Mouse (Mus musculus) thymus, postnatal 14 days (tissue): Measurements from ENCODE around the gene Pkp2.

Experiments
- DNase-seq: peaks from one replicate; pipeline ENCODE4 v3.0.0; 2021

The Pkp2 gene

DNA sequence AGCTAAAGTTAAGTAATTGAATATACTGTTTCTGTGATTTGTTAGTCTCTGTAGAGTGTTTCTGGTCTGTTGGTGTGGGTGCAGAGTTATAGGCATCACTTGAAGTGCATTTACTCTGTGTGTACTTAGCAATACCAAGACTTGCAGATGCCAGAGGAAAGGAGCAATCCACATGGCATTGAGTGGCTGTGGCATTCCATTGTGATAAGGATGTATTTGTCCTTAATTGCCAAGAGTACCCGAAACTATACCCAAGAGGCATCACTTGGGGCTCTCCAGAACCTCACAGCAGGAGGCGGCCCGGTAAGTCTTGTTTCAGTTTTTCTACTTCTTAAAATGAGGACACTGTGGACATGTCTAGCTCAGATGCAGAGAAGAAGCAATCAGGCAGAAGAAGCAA is 49.3 kb downstream of the Pkp2 start:
- no peak for DNase-seq

GRCm38 (mm10) chr16:16272978-16273377 is 59.9 kb downstream of the Pkp2 start:
- no peak for DNase-seq

DNA sequence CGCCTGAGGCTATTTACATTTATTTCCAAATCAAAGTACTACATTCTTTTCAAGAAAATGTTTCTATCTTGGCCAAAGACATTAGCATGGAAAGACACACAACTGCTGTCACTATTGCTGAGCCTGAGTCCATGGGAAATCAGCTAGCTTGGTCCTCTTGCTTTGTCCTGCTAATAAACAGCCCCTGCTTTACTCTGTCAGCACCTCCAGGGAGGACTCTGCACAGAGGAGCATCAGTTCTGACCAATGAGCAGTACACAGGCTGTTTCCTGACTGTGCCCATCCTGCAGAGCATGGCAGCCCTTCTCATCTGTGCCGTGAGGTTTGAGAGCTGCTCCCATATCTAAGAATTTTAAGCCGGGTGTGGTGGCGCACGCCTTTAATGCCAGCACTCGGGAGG is 60.6 kb downstream of the Pkp2 start:
- DNase-seq: no peak

DNA sequence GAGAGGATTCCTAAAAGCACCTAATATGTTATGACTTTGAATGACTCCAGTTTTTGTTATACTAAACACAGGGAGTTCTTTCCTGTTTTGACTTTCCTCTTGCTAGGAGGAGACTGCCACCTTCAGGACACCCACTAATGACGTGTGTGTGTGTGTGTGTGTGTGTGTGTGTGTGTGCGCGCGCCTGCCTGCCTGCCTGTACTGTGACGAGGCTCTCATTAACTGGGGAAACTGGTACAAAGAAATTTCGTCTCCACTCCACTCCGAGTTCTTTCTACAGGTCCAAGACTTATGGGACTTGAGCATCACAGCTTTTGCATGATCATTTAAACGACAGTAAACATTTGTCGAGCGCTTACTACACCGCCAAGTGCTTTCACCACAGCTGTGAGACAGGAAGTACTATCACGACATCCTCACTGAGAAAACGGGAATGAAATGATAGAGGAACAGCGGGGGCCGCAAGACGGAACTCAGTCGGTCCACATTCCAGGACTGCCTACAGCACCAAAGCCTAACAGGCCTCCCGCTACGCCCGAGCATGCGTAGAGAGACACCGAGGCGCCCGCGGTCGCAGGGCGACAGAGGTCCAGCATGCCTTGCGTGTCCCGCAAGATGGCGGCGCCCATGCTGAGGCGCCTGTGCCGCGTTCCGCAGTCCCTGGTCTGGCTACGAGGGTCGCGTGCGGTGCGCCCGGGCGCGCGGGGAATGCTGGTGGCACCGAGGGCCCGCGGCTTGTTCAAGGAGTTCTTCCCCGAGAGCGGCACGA is 89.4 kb downstream of the Pkp2 start, which contains the start of gene Yars2:
TSS of gene Yars2 (plus strand) at position 597 of the 769 bp plus-strand sequence.
- DNase-seq: peak; percentile 91

- DNase-seq: peak; percentile 48
Observed at GRCm38 (mm10) chr16:16303138-16303827, 90.2 kb downstream of the Pkp2 start.

GRCm38 (mm10) chr16:16303888-16304287 is 90.8 kb downstream of the Pkp2 start:
- no peak for DNase-seq

- no peak for DNase-seq
Observed at GRCm38 (mm10) chr16:16311319-16311718, 98.2 kb downstream of the Pkp2 start.
